Mouse (Mus musculus) testis, adult 2 months (tissue): Measurements from ENCODE around the gene Ncln. TPM values are rescaled to one million over a fixed set of nuclear protein-coding genes. Genes with fewer than 3 reads are reported as not detected.

Experiments
- H3K27ac ChIP-seq: fragments of 200-500 bp; 2 replicates; pipeline ENCODE4 v1.5.1; 2012; ENCODE audit warnings: low read depth, low read length; ENCODE audit not compliant: control insufficient read depth, insufficient read depth
- H3K27me3 ChIP-seq: fragments of 200-500 bp; 2 replicates; pipeline ENCODE4 v1.6.1; 2012; ENCODE audit warnings: mild to moderate bottlenecking, low read length, moderate library complexity; ENCODE audit not compliant: control insufficient read depth, insufficient read depth
- H3K36me3 ChIP-seq: fragments of 200-500 bp; 2 replicates; pipeline ENCODE4 v1.6.1; 2012; ENCODE audit warnings: mild to moderate bottlenecking, low read length; ENCODE audit not compliant: control insufficient read depth, insufficient read depth
- H3K4me1 ChIP-seq: fragments of 200-500 bp; 2 replicates; pipeline ENCODE4 v1.6.1; 2012; ENCODE audit warnings: low read length; ENCODE audit not compliant: control insufficient read depth, insufficient read depth
- H3K4me3 ChIP-seq: fragments of 200-500 bp; 2 replicates; pipeline ENCODE4 v1.5.1; 2012; ENCODE audit warnings: low read depth, mild to moderate bottlenecking, low read length, moderate library complexity, mixed read lengths; ENCODE audit not compliant: control insufficient read depth
- CTCF ChIP-seq: fragments of 200-500 bp; IDR thresholded peaks from 2 replicates; pipeline ENCODE4 v1.5.1; 2012; ENCODE audit warnings: low read depth, mild to moderate bottlenecking, inconsistent platforms, low read length, moderate library complexity; ENCODE audit not compliant: control insufficient read depth, insufficient read depth, insufficient replicate concordance
- POLR2A ChIP-seq: fragments of 200-500 bp; IDR thresholded peaks from 2 replicates; pipeline ENCODE4 v1.6.1; 2012; ENCODE audit warnings: low read depth, mild to moderate bottlenecking, inconsistent platforms, low read length, moderate library complexity; ENCODE audit not compliant: control insufficient read depth
- polyA plus RNA-seq: library from polyadenylated mRNA; depleted of rRNA; stranded (reverse); fragments of >200 nt; gene quantifications from 2 replicates; pipeline ENCODE4 v1.2.3, GENCODE M21; 2012; rRNA removed

Ncln gene
- polyA plus RNA-seq = 70.4 and 71.3 TPM in 2 replicates

- peak within 1 kb of the TSS; percentile 99 for H3K4me3 ChIP-seq
- peak; percentile 63 for TF ChIP-seq POLR2A
- no peak for TF ChIP-seq CTCF
- peak within 1 kb of the TSS; percentile 77 for H3K27ac ChIP-seq
- no peaks in the 10 kb centered on the region for H3K36me3 ChIP-seq
- H3K27me3 ChIP-seq = no peaks in the 10 kb centered on the region
- H3K4me1 ChIP-seq = peaks cover 10% of the 10 kb centered on the region
These were observed at the start of gene Ncln for GRCm38 (mm10) chr10:81496264-81496901. Gene Ncln, minus strand, starts transcription at chr10:81496392.

DNA sequence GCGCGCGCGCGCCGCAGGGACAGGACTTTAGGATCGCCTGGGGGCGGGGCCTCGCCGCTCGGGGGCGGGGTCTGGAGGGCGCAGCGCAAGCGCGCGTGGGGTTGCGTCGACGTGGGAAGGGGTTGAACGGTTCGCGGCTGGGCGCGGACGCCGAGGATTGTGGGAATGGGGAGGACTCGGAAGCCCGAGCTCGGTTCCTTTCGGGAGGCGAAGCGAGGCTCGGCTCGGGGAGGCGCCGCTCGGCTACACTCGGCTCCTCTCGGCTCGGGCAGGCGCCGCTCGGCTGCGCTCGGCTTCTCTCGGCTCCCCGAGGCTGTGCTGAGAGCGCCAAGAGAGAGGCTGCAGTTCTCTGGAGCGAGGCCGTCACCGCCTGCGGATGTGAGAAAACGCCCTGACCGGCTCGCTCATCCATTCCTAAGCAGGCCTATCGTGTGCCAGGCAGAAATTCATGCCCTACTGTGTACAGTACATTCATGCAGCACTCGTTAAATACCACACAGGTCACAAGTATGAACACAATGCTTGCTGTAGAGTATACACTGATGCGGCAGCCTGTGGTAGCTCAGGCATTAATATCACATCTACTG lies 49.1 kb upstream of the Ncln start, which contains the start of gene Gna11:
TSS of gene Gna11 (minus strand) at position 30 of the 587 bp plus-strand sequence.
- no peak for TF ChIP-seq CTCF
- peak; percentile 44; the same call in 1 of the 2 replicates for TF ChIP-seq POLR2A
- Histone ChIP-seq H3K27me3 (no peaks in the 10 kb centered on the region), H3K36me3 (no peaks in the 10 kb centered on the region), H3K27ac (peak within 1 kb of the TSS; percentile 86), H3K4me1 (peaks cover 9% of the 10 kb centered on the region), H3K4me3 (peak within 1 kb of the TSS; percentile 86)

DNA sequence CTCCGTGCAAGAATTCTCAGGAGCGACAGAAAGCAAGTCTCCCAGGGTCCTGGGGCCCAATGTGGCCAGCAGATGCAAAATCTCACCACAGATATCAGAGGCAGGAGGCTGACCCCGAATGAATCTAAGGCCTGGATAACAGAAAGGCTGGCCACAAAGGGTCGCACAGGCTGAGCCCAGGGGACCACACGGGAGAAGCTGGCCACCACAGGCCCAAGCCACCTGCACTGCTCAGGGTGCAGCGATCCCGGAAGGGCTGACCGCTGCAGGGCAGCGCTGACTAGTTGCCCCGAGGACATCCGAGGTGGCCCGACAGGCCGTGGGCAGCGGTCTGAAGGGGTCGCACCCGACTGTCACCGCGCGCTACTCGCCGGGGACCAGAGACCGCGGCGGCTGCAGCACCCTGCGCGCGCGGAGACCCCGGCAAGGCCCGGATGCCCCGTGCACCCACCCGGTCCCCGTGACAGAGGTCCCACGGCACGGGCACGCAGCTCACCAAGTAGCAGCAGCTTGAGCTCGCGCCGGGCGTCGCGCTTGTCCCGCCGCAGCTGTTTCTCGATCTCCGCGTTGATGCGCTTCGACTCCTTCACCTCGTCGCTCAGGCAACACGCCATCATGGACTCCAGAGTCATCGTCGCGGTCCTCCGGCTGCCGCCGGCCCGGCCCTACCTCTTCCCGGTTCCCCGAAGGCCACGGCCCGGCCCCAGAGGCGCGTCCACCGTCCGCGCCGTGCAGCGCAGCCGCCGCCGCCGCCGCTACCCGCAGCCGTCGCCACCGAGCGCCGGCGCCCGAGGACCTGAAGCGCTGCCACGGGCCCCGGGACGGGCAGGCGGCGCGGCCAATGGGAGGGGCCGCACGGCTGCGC lies 48.3 kb upstream of the Ncln start:
- TF ChIP-seq POLR2A (no peak; the same call in 1 of the 2 replicates), CTCF (no peak)
- Histone ChIP-seq H3K27ac (peak overlapping the region; percentile 86), H3K4me3 (peak overlapping the region; percentile 86), H3K27me3 (no peaks in the 10 kb centered on the region), H3K36me3 (no peaks in the 10 kb centered on the region), H3K4me1 (peaks cover 9% of the 10 kb centered on the region)

- Histone ChIP-seq H3K4me1 (peaks cover 9% of the 10 kb centered on the region), H3K27me3 (no peaks in the 10 kb centered on the region), H3K4me3 (peak overlapping the region; percentile 86; the same call in 1 of the 2 replicates), H3K36me3 (no peaks in the 10 kb centered on the region), H3K27ac (no peak overlapping the region)
- TF ChIP-seq POLR2A (no peak), CTCF (no peak)
These were observed 47.4 kb upstream of the Ncln start for GRCm38 (mm10) chr10:81543633-81544032.

DNA sequence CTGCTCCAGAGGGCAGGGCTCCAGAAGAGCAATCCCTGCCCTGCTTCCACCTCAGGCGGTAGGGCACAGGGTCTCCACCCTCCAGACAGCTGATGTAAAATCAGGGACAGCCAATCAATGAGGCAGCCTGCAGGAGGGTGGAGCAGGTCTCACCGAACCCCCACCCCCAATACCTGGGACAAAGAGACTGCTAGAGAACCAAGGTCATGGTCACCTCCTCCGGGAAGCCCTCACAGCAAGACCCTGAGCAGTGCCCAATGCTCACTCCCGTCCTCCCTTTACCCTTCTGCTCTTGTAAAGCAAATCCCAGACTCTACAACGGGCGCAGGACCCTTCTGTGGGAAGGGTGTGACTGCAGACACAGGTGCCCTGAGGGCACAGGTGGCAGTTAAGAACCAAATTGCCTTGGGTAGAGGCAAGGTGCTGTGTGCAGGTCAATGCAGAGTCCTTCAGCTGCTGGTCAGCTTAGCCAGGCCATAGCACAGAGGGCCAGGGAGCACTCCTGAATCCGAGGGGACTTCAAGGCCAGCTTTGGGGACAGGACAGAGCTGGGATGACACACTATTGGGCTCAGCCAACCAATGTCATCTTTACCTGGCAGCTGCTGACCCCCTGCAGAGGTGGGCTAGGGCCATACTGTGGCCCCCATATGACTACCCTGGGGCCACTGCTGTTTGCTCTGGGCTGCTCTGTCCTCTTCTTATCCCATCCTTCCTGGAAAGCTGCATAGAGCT lies 46.7 kb upstream of the Ncln start:
- no peak overlapping the region for H3K27ac ChIP-seq
- no peaks in the 10 kb centered on the region for H3K36me3 ChIP-seq
- H3K4me3 ChIP-seq = no peak overlapping the region
- TF ChIP-seq POLR2A (no peak), CTCF (no peak)
- peaks cover 9% of the 10 kb centered on the region for H3K4me1 ChIP-seq
- no peaks in the 10 kb centered on the region for H3K27me3 ChIP-seq

GRCm38 (mm10) chr10:81541803-81542202 lies 45.6 kb upstream of the Ncln start:
- peaks cover 9% of the 10 kb centered on the region for H3K4me1 ChIP-seq
- TF ChIP-seq POLR2A (no peak), CTCF (no peak)
- H3K36me3 ChIP-seq = no peaks in the 10 kb centered on the region
- H3K27me3 ChIP-seq = no peaks in the 10 kb centered on the region
- no peak overlapping the region for H3K4me3 ChIP-seq
- H3K27ac ChIP-seq = peak overlapping the region; percentile 36; the same call in 1 of the 2 replicates
